Mouse (Mus musculus): ENCODE results near the gene Ggact. TPM values are rescaled to one million over a fixed set of nuclear protein-coding genes. Genes with fewer than 3 reads are reported as not detected.

Gene Ggact
- polyA plus RNA-seq, 1 experiment = 63.9 TPM

GRCm38 (mm10) chr14:122909368-122910091 lies 4.0 kb downstream of the Ggact start:
- H3K4me1 ChIP-seq (ENCODE audit: control insufficient read depth, insufficient read depth, low read length) = no peaks in the 10 kb centered on the region
- no peak overlapping the region for H3K27ac ChIP-seq (ENCODE audit: control insufficient read depth, insufficient read depth, low read depth, low read length)
- no peak overlapping the region for H3K4me3 ChIP-seq (ENCODE audit: control insufficient read depth, low read depth, low read length)
- no peaks in the 10 kb centered on the region for H3K36me3 ChIP-seq (ENCODE audit: control insufficient read depth, insufficient read depth, low read length)
- TF ChIP-seq CTCF (IDR thresholded peaks at IDR 0.05; ENCODE audit: control insufficient read depth, insufficient read depth, insufficient replicate concordance, low read depth, low read length) (no peak), POLR2A (IDR thresholded peaks at IDR 0.05; ENCODE audit: control insufficient read depth, low read depth, low read length) (no peak)
- no peaks in the 10 kb centered on the region for H3K27me3 ChIP-seq (ENCODE audit: control insufficient read depth, insufficient read depth, low read length)

- Histone ChIP-seq H3K27me3 (ENCODE audit: control insufficient read depth, insufficient read depth, low read length) (no peaks in the 10 kb centered on the region), H3K27ac (ENCODE audit: control insufficient read depth, insufficient read depth, low read depth, low read length) (no peak overlapping the region), H3K4me3 (ENCODE audit: control insufficient read depth, low read depth, low read length) (no peak overlapping the region), H3K36me3 (ENCODE audit: control insufficient read depth, insufficient read depth, low read length) (no peaks in the 10 kb centered on the region), H3K4me1 (ENCODE audit: control insufficient read depth, insufficient read depth, low read length) (no peaks in the 10 kb centered on the region)
- TF ChIP-seq POLR2A (IDR thresholded peaks at IDR 0.05; ENCODE audit: control insufficient read depth, low read depth, low read length) = no peak
Observed at GRCm38 (mm10) chr14:122908075-122908474, 5.5 kb downstream of the Ggact start.

- H3K4me3 ChIP-seq (ENCODE audit: control insufficient read depth, low read depth, low read length) = no peak overlapping the region
- no peaks in the 10 kb centered on the region for H3K36me3 ChIP-seq (ENCODE audit: control insufficient read depth, insufficient read depth, low read length)
- no peaks in the 10 kb centered on the region for H3K4me1 ChIP-seq (ENCODE audit: control insufficient read depth, insufficient read depth, low read length)
- no peaks in the 10 kb centered on the region for H3K27me3 ChIP-seq (ENCODE audit: control insufficient read depth, insufficient read depth, low read length)
- no peak for TF ChIP-seq CTCF (IDR thresholded peaks at IDR 0.05; ENCODE audit: control insufficient read depth, insufficient read depth, insufficient replicate concordance, low read depth, low read length)
- TF ChIP-seq POLR2A (IDR thresholded peaks at IDR 0.05; ENCODE audit: control insufficient read depth, low read depth, low read length) = no peak
- H3K27ac ChIP-seq (ENCODE audit: control insufficient read depth, insufficient read depth, low read depth, low read length) = no peak overlapping the region
Observed at GRCm38 (mm10) chr14:122905007-122905406, 8.6 kb downstream of the Ggact start.

GRCm38 (mm10) chr14:122903923-122904351 lies 9.6 kb downstream of the Ggact start:
- no peaks in the 10 kb centered on the region for H3K36me3 ChIP-seq (ENCODE audit: control insufficient read depth, insufficient read depth, low read length)
- no peak overlapping the region for H3K4me3 ChIP-seq (ENCODE audit: control insufficient read depth, low read depth, low read length)
- no peaks in the 10 kb centered on the region for H3K27me3 ChIP-seq (ENCODE audit: control insufficient read depth, insufficient read depth, low read length)
- no peaks in the 10 kb centered on the region for H3K4me1 ChIP-seq (ENCODE audit: control insufficient read depth, insufficient read depth, low read length)
- TF ChIP-seq POLR2A (IDR thresholded peaks at IDR 0.05; ENCODE audit: control insufficient read depth, low read depth, low read length) (no peak), CTCF (IDR thresholded peaks at IDR 0.05; ENCODE audit: control insufficient read depth, insufficient read depth, insufficient replicate concordance, low read depth, low read length) (no peak)
- no peak overlapping the region for H3K27ac ChIP-seq (ENCODE audit: control insufficient read depth, insufficient read depth, low read depth, low read length)

GRCm38 (mm10) chr14:122902884-122903283 lies 10.7 kb downstream of the Ggact start:
- no peak for TF ChIP-seq POLR2A (IDR thresholded peaks at IDR 0.05; ENCODE audit: control insufficient read depth, low read depth, low read length)
- no peak; the same call in 1 of the 2 replicates for TF ChIP-seq CTCF (IDR thresholded peaks at IDR 0.05; ENCODE audit: control insufficient read depth, insufficient read depth, insufficient replicate concordance, low read depth, low read length)
- no peaks in the 10 kb centered on the region for H3K36me3 ChIP-seq (ENCODE audit: control insufficient read depth, insufficient read depth, low read length)
- no peaks in the 10 kb centered on the region for H3K4me1 ChIP-seq (ENCODE audit: control insufficient read depth, insufficient read depth, low read length)
- no peak overlapping the region for H3K4me3 ChIP-seq (ENCODE audit: control insufficient read depth, low read depth, low read length)
- H3K27ac ChIP-seq (ENCODE audit: control insufficient read depth, insufficient read depth, low read depth, low read length) = no peak overlapping the region
- H3K27me3 ChIP-seq (ENCODE audit: control insufficient read depth, insufficient read depth, low read length) = no peaks in the 10 kb centered on the region

- H3K27ac ChIP-seq (ENCODE audit: control insufficient read depth, insufficient read depth, low read depth, low read length) = no peak overlapping the region
- no peaks in the 10 kb centered on the region for H3K4me1 ChIP-seq (ENCODE audit: control insufficient read depth, insufficient read depth, low read length)
- H3K4me3 ChIP-seq (ENCODE audit: control insufficient read depth, low read depth, low read length) = no peak overlapping the region
- no peaks in the 10 kb centered on the region for H3K36me3 ChIP-seq (ENCODE audit: control insufficient read depth, insufficient read depth, low read length)
- H3K27me3 ChIP-seq (ENCODE audit: control insufficient read depth, insufficient read depth, low read length) = no peaks in the 10 kb centered on the region
- TF ChIP-seq POLR2A (IDR thresholded peaks at IDR 0.05; ENCODE audit: control insufficient read depth, low read depth, low read length) = no peak
- no peak for TF ChIP-seq CTCF (IDR thresholded peaks at IDR 0.05; ENCODE audit: control insufficient read depth, insufficient read depth, insufficient replicate concordance, low read depth, low read length)
Observed at GRCm38 (mm10) chr14:122902136-122902535, 11.4 kb downstream of the Ggact start.

GRCm38 (mm10) chr14:122901715-122902114 lies 11.8 kb downstream of the Ggact start:
- Histone ChIP-seq H3K27ac (ENCODE audit: control insufficient read depth, insufficient read depth, low read depth, low read length) (no peak overlapping the region), H3K4me1 (ENCODE audit: control insufficient read depth, insufficient read depth, low read length) (no peaks in the 10 kb centered on the region), H3K36me3 (ENCODE audit: control insufficient read depth, insufficient read depth, low read length) (no peaks in the 10 kb centered on the region), H3K27me3 (ENCODE audit: control insufficient read depth, insufficient read depth, low read length) (no peaks in the 10 kb centered on the region), H3K4me3 (ENCODE audit: control insufficient read depth, low read depth, low read length) (no peak overlapping the region)
- no peak for TF ChIP-seq POLR2A (IDR thresholded peaks at IDR 0.05; ENCODE audit: control insufficient read depth, low read depth, low read length)
- no peak for TF ChIP-seq CTCF (IDR thresholded peaks at IDR 0.05; ENCODE audit: control insufficient read depth, insufficient read depth, insufficient replicate concordance, low read depth, low read length)

Measured in testis, adult 2 months (tissue).